Mouse (Mus musculus) stomach, postnatal 0 days (tissue): ENCODE data around the gene Sema3a.

Experiments used
- CTCF ChIP-seq: IDR thresholded peaks from 2 replicates; pipeline ENCODE4 v1.5.1; 2016; ENCODE audit warnings: antibody characterized with exemption, low read depth, mild to moderate bottlenecking, moderate library complexity
- EP300 ChIP-seq: optimal IDR thresholded peaks from 2 replicates; pipeline ENCODE3; 2016; ENCODE audit warnings: antibody characterized with exemption

DNA sequence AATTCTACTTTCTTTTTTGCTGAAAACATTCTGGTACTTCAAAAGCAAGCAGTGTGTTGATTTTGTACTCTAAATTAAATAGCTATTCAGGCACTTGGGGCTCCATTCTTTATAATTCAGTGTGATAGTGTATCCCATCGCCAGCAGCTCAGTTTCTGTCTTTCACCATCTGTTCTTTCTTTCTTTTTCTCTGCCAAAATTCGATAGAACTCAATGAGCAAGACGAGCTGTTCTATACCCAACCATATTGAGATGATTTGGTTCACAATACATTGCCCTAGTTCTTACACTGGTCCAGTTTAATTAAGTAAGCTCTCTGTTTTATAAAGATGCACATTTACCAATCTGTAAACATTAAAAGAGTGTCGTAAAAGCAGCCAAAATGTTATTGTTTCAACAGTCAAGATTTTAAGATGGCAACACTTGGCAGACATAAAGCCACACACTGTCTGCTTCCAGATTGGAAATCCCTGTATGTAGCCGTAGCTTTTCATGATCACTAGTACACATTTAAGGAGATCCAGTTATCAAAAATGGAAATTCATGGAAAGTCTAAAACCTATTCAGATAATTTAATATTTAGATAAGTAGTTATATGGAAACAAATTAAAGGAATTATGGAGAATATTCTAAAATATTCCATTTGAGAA, 296.2 kb downstream of the Sema3a start:
- TF ChIP-seq EP300 (no peak), CTCF (no peak)
